Mouse (Mus musculus) embryo, embryonic 9.5 days (tissue): ENCODE measurements around the gene Sppl2b.
"Not testable (repeated sequence)": the region's sequence is repeated elsewhere in the genome, so short reads cannot be mapped to it uniquely, and the experiment has no call there.

Source experiments
- DNase-seq: peaks from one replicate; pipeline ENCODE4 v3.0.0-alpha.2; 2017; ENCODE audit errors: extremely low spot score

Gene Sppl2b

DNA sequence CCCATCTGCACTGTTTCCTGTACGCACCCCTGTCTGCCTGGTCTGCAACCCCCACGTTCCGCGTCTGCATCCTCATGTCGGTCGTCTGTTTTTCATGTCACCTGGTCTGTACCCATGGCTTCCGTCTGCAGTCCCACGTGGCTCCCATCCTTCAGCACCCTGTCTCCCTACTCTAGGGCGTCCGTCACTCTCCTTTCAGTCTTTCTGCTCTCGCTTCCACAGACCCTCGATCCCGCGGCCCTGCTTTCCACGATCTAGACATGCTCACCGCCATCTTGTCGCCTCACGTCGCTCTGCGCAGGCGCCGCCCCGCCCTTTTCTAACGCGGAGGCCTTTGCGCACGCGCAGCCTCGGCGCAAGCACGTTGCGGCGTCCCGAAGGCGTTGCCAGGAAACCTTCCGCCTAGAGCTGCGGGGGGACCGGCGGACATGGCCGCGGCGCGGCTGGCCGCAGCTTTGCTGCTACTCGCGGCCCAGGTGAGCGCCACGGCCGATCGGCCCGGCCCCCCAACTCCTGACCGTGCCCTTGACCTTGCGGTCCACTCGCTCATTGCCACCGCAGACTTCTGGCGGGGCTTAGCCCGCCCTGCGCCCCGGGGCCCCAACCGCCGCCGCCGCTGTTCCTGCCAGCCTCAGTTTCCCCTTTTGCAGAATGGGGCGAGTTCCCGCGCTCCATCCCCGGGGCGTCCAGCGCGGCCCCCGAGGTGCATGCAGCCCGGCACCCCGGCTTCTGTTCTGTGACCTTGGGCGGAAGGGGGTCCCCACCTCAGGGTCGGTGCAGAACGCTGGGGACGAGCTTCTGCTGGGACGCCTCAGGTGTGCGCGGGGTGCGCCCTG lies at the start of gene Sppl2b, which contains the start of gene Lsm7:
Gene Sppl2b (plus strand): TSS at position 363 of the 836 bp plus-strand sequence.
Gene Lsm7 (minus strand): TSS at position 297 of the 836 bp plus-strand sequence.
- DNase-seq = peak; percentile 97

DNA sequence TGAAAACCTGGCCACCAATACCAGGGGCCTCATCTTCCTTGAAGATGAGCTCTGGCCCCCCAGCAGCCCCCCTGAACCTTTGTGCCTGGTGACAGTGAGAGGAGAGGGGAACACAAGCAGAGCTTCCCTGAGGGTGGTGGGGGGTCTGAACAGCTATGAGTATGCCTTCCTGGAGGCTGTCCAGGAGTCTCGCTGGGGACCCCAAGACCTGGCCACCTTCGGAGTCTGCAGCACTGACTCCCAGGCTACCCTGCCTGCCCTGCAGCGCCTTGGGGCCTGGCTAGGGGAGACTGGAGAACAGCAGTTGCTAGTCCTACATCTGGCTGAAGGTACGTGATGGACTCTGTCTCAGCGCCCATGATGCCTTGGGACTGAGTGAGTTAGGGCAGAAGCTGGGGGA lies 49.8 kb upstream of the Sppl2b start:
- no peak for DNase-seq

DNA sequence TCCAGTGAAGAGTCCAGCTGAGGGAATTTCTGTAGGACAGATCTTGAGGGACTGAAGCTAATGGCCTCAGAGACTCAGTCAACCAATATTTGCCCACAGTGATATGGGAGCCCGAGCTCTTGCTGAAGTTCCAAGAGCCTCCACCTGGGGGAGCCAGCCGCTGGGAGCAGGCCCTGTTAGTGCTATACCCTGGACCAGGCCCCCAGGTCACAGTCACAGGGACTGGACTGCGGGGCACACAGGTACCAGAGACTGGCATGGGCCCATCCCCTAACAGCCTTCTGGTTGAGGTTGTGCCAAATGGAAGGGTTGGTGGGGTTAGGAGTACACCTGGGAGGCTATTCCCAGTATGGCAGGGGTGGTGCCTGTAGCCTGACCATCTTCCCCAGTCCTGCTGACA lies 49.1 kb upstream of the Sppl2b start:
- DNase-seq = peak; percentile 86

DNA sequence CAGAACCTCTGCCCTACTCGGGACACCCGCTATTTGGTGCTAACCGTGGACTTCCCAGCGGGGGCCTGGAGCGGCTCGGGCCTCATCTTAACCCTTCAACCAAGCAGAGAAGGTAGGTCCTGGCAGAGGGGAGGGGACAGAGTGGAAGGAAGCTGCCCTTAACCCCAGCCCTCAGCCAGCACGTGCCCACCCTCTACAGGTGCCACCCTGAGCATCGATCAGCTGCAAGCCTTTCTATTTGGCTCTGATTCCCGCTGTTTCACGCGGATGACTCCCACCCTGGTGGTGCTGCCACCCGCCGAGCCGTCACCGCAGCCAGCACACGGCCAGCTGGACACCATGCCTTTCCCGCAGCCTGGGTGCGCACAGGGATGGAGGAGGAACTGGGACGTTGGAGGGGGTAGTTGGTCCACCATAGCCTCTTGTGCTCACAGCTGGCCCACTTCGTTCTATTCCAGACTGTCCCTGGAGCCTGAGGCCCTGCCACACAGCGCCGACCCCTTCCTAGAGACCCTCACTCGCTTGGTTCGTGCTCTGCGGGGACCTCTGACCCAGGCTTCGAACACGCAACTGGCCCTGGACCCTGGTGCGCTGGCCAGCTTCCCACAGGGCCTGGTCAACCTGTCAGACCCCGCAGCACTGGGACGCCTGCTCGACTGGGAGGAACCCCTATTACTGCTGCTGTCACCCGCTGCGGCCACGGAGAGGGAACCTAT lies 48.6 kb upstream of the Sppl2b start:
- DNase-seq = no peak

DNA sequence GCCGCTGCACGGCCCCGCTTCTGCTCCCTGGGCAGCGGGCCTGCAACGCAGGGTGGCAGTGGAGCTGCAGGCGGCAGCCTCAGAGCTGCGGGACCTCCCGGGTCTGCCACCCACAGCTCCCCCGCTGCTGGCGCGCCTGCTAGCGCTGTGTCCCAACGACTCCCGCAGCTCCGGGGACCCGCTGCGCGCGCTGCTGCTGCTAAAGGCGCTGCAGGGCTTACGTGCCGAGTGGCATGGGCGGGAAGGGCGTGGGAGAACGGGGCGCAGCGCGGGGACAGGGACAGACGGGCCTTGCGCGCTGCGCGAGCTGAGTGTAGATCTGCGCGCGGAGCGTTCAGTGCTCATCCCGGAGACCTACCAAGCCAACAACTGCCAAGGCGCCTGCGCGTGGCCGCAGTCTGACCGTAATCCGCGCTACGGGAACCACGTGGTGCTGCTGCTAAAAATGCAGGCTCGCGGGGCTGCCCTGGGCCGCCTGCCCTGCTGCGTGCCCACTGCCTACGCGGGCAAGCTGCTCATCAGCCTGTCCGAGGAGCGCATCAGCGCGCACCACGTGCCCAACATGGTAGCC lies 47.9 kb upstream of the Sppl2b start:
- DNase-seq = peak; percentile 80

DNA sequence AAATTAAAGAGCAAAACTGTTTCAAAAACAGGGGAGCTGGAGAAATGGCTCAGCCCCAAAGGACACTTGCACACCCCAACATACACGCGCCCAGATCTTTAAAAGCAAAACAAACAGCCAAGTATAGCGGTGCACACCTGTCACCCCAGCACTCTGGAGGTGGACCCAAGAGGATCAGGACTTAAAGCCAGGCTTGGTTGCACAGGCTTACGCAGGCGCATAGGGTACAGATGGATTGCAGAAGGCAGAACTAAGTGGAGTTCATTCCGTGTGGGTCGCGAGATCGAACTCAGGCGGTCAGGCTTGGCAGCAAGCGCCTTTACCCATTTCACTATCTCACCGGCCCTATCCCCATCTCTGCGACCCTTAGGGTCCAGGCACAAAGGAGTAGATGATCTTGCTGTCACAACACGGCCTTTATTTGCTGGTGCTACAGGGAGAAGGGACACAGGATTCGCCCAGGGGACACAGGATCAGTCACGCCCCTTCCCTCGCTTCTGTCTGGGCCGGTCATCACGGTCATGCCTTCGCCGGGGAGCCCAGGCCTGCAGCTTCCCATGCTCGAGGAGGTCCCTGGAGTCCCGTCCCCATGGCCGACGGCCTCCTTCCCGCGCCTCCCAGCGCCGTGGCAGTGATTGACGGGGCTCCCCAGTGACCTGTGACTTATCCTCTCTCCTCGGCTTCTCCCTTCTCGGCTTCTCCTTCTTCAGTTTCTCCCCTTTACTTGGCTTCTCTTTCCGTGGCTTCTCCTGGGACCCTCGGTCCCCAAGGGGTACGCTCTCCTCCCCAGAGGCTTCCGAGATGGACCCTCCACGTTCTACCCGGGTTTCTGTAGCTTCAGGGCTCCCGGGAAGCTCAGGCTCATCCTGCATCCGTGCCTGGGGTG lies 46.7 kb upstream of the Sppl2b start:
- peak; percentile 57 for DNase-seq

DNA sequence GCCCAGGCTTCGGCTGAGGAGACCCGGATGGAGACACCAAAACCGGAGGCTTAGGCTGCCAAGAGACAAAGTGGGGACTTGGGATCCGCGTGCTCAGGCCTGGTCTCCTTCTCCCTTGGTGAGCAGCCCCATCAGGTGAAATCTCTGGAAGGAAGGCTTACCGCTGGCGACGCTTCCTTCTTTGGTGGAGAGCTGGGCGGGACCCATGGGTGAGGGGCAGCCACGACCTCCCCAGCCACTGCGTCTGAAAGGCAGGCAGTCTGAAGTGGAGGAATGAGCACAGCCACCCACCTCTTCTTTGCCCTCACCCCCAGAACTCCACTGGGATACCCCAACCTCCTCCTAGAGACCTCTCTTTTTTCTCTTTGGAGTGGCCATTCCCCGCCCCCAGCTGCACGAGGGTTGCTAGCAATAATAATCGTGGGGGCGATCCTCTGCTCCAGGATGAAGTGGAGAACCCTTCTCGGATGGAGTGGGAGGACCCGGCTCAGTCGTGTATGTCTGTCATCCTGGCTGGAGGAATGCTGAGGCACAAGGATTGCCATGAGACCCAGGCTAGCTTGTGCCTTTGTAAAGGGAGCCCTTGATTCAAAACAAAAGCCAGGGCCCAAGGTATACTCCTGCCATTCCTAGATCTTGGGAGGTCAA lies 46.0 kb upstream of the Sppl2b start:
- DNase-seq = no peak

DNA sequence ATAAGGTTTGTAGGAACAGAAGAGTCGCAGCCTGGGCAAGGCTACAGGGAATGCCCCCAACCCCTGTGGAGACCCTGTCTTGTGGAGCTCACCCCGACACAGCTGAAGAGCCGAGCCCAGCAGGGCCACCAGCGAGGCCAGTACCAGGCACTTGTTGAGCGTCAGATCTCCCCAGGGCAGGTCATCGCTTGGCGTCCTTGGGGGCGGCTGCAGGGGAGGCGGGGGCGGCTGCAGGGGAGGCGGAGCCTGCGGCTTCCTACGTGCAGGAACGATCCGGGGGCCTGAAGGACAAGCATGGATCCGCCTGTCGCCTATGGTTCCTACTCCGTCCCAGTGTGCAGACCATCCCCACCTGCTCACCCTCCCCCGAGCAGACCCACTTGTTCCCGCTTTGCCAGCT lies 45.0 kb upstream of the Sppl2b start:
- DNase-seq = peak; percentile 41

DNA sequence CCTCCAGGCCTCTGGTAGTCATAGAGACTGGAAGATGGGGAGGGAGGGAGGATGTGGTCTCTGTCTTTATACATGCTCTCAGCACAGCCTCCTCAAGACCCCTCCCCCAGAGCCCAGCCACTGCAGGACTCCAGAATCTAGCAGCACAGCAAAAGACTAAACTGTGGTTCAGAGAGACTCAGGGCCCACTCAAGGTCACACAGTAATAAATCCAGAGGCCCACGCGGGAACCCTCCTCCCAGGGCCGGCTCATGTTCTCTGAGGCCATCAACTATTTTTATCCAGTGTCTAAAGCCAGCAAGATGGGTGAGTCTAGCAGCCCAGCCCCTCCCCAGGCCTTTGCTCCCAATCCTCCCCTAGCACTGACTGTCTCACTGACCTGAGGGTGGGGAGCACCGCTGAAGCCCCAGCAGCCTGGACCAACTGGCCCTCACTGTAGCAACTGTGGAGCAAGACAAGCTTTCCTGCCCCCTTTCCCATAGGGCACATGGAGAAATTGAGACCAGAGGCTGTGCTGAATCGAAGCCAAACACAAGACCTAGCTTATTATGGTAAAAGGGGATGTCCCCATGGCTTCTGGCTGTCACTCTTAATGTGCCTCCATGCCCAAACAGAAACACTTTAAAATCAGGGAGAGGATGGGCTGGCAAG lies 42.6 kb upstream of the Sppl2b start:
- DNase-seq = no peak

DNA sequence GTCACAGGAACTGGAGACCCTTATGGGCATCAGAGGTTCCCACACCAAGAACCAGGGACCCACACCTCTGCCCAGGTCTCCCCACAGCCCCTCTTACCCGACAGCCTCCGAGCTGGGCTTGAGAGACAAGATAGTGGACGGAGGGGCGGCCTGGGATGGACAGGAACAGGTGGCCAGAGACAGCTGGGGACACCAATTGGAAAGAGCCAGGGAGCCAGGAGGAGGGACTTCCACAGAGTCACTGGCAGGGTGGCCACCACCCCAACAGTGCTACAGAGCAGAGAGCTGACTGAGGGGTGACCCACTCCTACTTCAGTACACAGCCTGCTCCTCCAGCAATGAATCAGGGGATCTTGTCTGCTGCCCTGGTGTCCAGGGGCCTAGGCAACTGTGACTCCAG lies 41.7 kb upstream of the Sppl2b start, which contains the start of gene Jsrp1:
Gene Jsrp1 (minus strand): TSS at position 133 of the 400 bp plus-strand sequence.
- no peak for DNase-seq

DNA sequence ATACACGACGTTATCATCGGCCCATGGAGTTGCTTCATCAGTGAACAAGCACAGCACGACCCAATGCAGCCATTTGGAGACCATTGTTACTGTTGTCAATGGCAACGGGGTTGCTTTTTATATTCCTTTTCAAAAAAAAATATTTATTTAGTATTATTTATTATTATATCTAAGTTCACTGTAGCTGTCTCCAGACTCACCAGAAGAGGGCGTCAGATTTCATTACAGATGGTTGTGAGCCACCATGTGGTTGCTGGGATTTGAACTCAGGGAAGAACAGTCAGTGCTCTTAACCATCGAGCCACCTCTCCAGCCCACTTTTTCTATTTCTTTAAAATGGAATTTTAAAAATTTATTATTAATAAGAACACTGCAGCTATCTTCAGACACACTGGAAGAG lies 40.3 kb upstream of the Sppl2b start:
- DNase-seq = no peak

DNA sequence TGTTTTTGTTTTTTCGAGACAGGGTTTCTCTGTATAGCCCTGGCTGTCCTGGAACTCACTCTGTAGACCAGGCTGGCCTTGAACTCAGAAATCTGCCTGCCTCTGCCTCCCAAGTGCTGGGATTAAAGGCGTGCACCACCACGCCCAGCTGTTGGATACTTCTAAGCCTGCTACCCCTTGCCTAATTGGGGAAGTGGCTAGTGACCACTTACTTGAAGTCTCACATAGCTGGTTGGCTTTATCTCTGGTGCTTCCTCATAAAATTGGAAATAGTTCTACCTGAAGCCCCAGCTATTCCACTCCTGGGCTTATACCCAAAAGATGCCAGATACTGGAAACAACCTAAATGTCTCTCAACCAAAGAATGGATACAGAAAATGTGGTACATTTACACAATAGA lies 38.8 kb upstream of the Sppl2b start:
- not testable (repeated sequence) for DNase-seq

DNA sequence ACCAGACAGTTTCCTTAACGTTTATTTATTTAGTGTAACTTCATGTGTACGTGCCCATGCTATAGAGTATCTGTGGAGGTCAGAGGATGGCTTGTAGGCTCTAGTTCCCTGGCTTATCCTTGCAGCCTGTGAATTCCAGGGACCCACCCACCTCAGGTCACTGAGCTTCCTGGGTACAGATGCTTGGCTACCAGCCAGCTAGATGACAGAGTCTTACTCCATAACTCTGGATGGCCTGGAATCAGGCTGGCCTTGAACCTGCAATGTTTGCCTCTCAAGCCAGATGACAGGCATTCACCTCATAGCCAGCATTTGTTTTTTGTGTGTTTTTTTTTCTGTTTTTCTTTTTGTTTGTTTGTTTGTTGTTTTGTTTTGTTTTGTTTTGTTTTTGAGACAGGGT lies 37.9 kb upstream of the Sppl2b start:
- no peak for DNase-seq

DNA sequence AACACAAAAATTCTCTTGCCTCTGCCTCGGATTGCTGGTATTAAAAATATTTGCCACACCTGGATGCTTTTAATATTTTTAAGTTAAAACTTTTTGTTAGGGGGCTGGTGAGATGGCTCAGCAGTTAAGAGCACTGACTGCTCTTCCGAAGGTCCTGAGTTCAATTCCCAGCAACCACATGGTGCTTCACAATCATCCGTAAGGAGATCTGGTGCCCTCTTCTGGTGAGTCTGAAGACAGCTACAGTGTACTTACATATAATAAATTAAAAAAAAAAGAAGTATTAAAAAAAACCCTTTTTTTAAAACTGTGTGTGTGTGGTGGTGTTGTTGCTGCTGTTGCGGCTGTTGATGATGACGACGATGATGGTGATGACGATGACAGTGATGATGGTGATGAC lies 37.1 kb upstream of the Sppl2b start:
- DNase-seq = not testable (repeated sequence)

DNA sequence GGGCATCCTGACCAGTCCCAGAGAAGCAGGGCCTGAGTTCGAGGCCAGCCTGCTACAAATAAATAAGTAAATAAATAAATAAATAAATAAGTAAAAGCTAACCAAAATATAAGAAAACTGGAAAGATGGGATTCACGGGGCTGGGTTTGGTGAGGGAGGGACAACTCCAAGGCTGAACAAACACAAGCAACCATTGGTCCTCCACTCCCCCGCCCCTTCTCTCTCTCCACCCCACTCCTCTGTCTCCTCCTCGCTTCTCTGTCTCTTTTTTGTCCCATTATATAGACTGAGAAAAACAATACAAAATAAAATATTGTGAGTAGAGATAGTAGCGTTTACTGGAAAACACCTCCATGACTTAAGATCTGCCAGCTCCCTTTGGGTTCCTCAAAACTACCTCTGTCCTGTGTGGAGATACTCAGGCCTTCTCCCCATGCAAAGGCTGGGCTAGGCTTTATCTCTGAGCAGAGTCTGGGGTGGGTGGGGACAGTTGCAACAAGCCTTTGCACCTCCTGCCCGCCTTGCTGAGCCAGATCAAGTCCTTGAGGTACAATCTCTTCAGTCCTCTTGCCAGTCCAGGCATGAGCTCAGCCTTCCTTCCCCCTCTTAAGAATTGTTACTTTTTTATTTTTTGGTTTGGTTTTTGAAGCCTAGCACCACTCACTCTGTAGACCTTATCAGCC lies 36.3 kb upstream of the Sppl2b start:
- DNase-seq = no peak

DNA sequence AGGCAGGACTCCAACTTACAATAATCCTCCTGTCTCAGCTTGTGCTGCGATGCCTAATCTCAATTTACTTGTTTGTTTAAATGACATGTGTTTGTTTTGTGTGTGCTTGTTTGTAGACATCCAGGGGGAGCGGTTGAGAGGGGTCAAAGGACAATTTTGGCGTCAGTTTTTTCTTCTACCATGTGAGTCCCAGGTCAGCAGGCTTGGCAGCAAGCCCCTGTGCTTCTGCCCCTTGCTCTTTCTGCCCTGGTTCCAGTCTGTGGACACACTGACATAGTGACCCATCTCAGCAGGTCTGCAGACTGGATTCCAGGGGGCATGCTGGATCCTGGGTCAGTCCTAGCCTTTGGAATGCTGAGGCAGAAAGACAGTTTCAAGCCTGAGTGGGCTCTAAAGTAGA lies 35.7 kb upstream of the Sppl2b start:
- DNase-seq = no peak

DNA sequence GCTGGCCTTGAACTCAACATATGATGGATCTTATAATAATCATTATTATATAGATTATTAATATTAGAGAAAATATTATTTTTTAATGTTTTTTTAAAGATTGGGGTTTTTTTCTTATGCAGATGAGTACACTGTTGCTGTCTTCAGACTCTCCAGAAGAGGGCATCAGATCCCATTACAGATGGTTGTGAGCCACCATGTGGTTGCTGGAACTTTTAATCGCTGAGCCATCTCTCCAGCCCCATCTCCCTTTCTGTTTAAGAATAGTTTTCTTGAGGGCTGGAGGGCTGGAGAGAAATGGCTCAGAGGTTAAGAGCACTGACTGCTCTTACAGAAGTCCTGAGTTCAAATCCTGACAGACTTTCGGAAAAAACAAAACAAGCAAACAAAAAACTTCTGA lies 33.1 kb upstream of the Sppl2b start:
- DNase-seq = no peak

DNA sequence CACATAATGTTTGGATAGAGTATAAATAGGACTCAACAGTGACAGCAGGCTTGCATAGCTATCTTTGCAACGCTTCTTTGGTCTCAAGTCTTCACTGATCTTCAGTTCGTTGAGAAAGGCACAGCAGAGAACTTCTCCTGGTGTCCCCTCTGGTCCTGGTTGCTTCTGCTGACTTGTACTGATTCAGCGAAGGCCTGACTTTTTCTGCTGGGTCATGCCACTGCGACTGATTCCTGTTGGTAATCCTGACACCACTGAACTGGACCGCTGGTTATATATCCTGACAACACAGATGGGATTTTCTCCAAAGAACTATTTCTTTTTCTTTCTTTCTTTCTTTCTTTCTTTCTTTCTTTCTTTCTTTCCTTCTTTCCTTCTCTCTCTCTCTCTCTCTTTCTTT lies 32.5 kb upstream of the Sppl2b start:
- no peak for DNase-seq

DNA sequence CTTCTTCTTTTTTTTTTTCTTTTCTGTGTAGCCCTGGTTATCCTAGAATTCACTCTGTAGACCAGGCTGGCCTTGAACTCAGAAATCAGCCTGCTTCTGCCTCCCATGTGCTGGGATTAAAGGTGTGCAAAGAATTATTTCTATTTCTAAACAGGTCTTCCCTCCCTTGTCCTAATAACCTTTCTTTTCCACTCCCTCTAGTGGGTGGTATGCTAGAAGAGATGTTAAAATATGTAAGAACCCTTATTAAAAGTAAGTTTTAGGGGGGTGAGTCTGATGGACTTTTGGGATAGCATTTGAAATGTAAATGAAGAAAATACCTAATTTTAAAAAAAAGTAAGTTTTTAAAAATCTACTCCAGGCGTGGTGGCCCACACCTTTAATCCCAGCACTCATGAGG lies 31.8 kb upstream of the Sppl2b start:
- no peak for DNase-seq
